Mouse (Mus musculus) liver, adult (tissue): ENCODE results near the gene Cpne2.

Experiments used
- GATA4 ChIP-seq: IDR thresholded peaks from 2 replicates; pipeline ENCODE4 v1.6.1; 2014; ENCODE audit warnings: mild to moderate bottlenecking, low read length; ENCODE audit not compliant: insufficient replicate concordance

The Cpne2 gene

GRCm38 (mm10) chr8:94532873-94533671, at the start of gene Cpne2:
TSS of gene Cpne2 (plus strand) at chr8:94532990.
- no peak for TF ChIP-seq GATA4

DNA sequence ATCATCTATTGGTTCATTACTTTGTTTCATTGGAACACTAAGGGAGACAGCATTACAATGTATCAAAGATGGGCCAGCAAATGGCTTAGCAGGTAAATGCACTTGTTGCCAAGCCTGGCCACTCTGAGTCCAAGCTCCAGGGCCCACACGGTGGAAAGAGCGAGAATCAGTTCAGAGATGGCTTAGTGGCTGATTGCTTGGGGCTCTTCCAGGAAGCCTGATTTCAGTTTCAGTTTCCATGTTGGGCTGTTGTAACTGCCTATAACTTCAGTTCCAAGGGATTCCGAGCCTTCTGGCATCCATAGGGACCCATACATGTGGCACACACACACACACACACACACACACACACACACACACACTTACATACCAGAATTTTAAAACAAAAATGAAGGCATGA, 47.5 kb upstream of the Cpne2 start:
- TF ChIP-seq GATA4 = no peak

DNA sequence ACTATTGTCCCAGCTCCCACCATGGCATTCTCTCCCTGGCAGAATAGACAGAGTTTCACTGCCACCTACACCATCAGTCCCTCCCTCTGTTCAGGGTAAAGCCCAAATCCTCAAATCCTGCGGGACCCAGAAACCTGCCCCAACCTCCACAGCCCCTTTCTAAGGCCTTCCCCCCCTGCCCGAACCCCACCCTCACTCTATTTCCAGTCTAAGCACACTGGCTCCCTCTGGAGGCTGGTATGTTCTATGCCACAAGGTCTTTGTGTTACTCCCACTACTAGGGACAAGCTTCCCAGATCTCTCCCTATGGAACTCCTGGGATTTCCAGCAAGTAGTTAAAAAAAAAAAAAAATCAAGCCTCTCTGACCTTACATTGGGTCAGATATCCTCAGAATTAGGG, 46.9 kb upstream of the Cpne2 start:
- TF ChIP-seq GATA4 = no peak

GRCm38 (mm10) chr8:94488016-94488415, 44.8 kb upstream of the Cpne2 start:
- no peak for TF ChIP-seq GATA4

DNA sequence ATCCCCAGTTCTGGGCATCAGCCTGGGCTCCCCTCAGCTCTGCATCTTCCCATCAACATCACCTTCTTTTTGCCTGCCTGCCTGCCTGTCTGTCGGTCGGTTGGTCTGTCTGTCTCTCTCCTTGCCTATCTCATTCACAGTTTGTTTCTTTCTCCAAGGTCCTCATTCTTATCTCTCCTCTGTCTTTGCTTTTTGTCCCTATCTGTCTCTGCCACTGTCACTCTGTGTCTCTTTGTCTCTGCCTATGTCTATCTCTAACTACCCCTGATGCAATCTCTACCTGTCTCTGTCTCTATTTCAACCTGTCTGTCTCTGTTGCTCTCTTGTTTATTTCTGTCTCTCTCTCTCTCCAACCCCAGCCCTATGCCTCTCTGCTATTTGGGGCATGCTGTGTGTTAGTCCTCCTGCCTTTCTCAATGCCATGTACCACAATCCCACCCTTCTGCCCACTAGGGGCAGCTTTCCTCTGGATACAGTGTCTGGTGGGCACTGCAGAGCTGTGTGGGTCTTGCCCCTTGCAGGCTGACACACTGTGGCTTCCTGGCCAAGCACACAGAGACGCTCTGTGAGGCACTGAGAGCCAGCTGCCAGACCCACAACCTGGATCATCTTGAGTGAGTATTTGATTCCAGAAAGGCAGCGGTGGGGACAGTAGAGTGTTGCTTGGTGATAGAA, 42.8 kb upstream of the Cpne2 start:
- TF ChIP-seq GATA4 = no peak

DNA sequence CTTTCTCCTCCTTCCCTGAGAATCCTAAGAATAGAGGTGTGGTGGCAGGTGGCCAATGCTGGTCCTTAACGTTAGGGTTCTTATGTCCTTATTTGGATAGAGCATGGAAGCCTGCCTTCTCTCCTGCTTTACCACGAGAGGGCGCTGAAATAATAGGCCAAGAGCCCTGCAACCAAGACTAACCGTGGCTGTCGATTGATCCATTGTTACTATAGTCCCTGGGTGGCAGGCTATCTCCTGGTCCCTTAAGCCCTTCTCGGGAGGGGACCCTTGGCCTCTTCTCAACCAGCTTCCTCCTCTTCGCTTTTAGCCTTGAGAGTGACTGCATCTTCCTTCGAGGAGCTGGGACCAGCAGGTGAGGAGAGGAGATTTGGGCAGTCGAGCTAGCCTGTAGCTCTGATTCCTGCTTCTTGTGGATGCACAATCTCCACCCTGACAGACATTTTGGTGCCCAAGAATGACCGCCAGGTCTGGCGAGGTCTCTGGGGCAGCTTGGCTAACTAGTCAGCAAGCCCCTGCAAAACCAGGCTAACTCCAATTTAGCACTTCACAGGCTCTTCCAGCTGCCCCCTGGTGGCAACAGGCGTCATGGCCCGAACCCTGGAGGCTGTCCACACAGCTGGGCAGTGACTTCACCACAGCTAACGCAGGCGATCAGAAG, 40.6 kb upstream of the Cpne2 start:
- TF ChIP-seq GATA4 = no peak

DNA sequence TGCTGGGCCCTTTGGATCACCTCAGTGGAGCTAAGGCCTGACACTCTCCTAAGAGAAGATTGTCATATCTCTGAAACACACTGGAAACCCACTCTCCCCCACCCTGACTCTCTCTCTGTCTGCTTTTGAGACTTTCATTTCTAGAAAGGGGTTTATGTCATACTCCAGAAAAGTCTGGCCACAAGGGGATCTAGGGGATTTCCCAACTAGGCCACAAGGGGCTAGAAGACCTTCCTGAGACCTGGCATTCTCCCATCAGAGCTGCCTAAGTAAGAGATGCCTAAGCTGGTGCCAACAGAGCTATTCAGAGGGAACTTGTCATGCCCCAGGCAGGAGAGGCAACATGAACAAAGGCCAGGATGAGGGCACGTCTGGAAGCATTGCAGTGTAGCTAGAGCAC, 39.5 kb upstream of the Cpne2 start:
- TF ChIP-seq GATA4 = no peak

DNA sequence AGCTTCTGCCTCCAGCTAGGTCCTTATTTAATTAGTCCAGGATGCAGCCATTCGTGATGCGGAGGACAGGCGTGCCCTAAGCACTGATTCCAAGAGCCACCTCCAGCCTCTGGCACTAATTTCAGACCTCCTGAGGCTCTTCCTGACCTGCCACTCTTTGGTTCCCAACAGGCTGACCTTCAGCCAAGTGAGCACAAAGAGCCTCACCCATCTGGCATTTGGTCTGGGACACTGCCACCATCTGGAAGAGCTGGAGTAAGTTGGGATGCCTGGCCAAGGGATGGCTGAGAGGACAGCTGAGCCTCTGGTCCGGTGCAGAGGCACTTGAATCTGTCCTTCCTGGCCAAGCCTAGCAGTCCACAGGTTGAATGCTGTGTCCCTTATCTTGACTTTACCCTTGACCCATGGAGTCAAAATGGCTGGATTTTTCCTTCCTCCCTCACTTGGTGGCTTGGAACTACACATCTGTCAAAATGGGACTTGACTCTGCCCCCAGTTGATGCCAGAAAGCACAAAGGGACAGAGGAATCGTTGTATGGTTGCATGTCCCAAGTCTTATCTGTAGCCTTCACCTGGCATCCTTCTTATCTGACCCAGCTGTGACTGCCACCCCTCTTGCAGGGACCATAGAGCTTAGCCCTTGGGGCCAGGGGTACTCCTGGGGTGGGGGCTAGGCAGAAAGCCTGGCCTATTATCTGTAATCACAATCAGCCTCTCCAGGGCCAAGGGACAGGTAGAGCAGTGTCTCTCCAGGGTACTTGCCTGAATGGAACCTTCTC, 17.2 kb upstream of the Cpne2 start:
- no peak for TF ChIP-seq GATA4

GRCm38 (mm10) chr8:94516209-94516593, 16.6 kb upstream of the Cpne2 start:
- TF ChIP-seq GATA4 = no peak

GRCm38 (mm10) chr8:94516766-94517165, 16.0 kb upstream of the Cpne2 start:
- no peak for TF ChIP-seq GATA4

- no peak for TF ChIP-seq GATA4
Observed at GRCm38 (mm10) chr8:94518331-94518730, 14.5 kb upstream of the Cpne2 start.

- no peak for TF ChIP-seq GATA4
Observed at GRCm38 (mm10) chr8:94519021-94519420, 13.8 kb upstream of the Cpne2 start.

GRCm38 (mm10) chr8:94521481-94521880, 11.3 kb upstream of the Cpne2 start:
- TF ChIP-seq GATA4 = no peak

DNA sequence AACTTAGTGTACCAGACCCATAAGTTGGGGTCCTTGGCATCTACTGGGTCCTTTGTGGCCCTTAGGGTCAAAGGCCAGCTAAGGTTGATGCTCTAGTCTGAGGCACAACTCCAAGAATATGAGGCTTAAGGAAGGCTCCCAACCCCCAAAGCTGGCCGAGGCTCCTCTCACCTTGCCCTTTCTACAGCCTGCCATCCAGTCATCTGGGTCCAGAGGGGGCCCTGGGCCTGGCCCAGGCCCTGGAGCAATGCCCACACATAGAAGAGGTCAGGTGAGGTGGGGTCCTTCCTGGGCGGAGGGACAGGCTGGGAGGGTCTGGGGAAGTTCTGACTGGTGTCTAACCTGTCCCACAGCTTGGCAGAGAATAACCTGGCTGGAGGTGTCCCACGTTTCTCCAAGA, 10.3 kb upstream of the Cpne2 start:
- no peak for TF ChIP-seq GATA4

GRCm38 (mm10) chr8:94524554-94524953, 8.2 kb upstream of the Cpne2 start:
- no peak for TF ChIP-seq GATA4
